Mouse (Mus musculus) midbrain, embryonic 14.5 days (tissue): ENCODE results near the gene Bsx. TPM values are rescaled to one million over a fixed set of nuclear protein-coding genes. Genes with fewer than 3 reads are reported as not detected.

Experiments
- ATAC-seq: fragments of 200-750 bp; cut with Nextera tagmentation; 2 replicates; pipeline ENCODE4 v1.8.0; 2017; ENCODE audit warnings: moderate number of reproducible peaks, moderate library complexity; ENCODE audit not compliant: low FRiP score, low TSS enrichment
- DNase-seq: peaks from one replicate; pipeline ENCODE4 v3.0.0-alpha.2; 2015
- H3K27ac ChIP-seq: fragments of 300-500 bp; sonication (generic); replicated peaks from 2 replicates; pipeline ENCODE4 v1.5.1; 2014; ENCODE audit warnings: mild to moderate bottlenecking, low read depth, low read length, moderate library complexity
- H3K27me3 ChIP-seq: fragments of 300-500 bp; sonication (generic); 2 replicates; pipeline ENCODE4 v1.6.1; 2014; ENCODE audit warnings: low read length, control low read depth, mixed read lengths; ENCODE audit not compliant: control insufficient read depth, insufficient read depth
- H3K36me3 ChIP-seq: fragments of 300-500 bp; sonication (generic); 2 replicates; pipeline ENCODE4 v1.6.1; 2014; ENCODE audit warnings: low read length, control low read depth; ENCODE audit not compliant: control insufficient read depth, insufficient read depth
- H3K4me1 ChIP-seq: fragments of 300-500 bp; sonication (generic); 2 replicates; pipeline ENCODE4 v1.6.1; 2014; ENCODE audit warnings: mild to moderate bottlenecking, antibody characterized with exemption, low read length, control low read depth; ENCODE audit not compliant: control insufficient read depth, insufficient read depth
- H3K4me2 ChIP-seq: fragments of 300-500 bp; sonication (generic); 2 replicates; pipeline ENCODE4 v1.6.1; 2014; ENCODE audit warnings: mild to moderate bottlenecking, low read length, moderate library complexity
- H3K4me3 ChIP-seq: fragments of 300-500 bp; sonication (generic); replicated peaks from 2 replicates; pipeline ENCODE4 v1.5.1; 2014; ENCODE audit warnings: low read depth, low read length
- H3K9ac ChIP-seq: fragments of 300-500 bp; sonication (generic); replicated peaks from 2 replicates; pipeline ENCODE4 v1.6.1; 2014; ENCODE audit warnings: mild to moderate bottlenecking, low read length, moderate library complexity
- H3K9me3 ChIP-seq: fragments of 300-500 bp; sonication (generic); 2 replicates; pipeline ENCODE4 v1.6.1; 2016; ENCODE audit warnings: low read length, control low read depth, mixed read lengths; ENCODE audit not compliant: control insufficient read depth
- WGBS: fragments of 180-500 bp; shearing (Covaris S2); extraction: QIAGEN DNeasy Blood & Tissue Kit; methylation state at CpG from one replicate; pipeline ENCODE4 v1.1.7; 2014; 5-methylcytosine and 5-hydroxymethylcytosine counted together
- polyA plus RNA-seq: library from polyadenylated mRNA; unstranded; fragments of >200 nt; fragmentation: Nextera tagmentation; extraction: Ambion mirVana; gene quantifications from 2 replicates; pipeline ENCODE4 v1.2.1, GENCODE M21; 2014

Gene Bsx
- polyA plus RNA-seq, 1 experiment from 2014 or later, result 0.09 TPM

GRCm38 (mm10) chr9:40908411-40908810, 34.5 kb downstream of the Bsx start:
- Histone ChIP-seq H3K27me3 (peaks cover 9% of the 10 kb centered on the region; the same call in 1 of the 2 replicates), H3K36me3 (no peaks in the 10 kb centered on the region), H3K4me1 (peaks cover 4% of the 10 kb centered on the region; the same call in 1 of the 2 replicates), H3K27ac (no peak overlapping the region), H3K9ac (no peak overlapping the region), H3K4me2 (0 out of 2 replicates have a peak overlapping the region, but pooled peaks have one; percentile 9), H3K9me3 (no peaks in the 10 kb centered on the region), H3K4me3 (no peak overlapping the region)
- 11% methylated on average over 8 of the region's 8 CpGs for WGBS
- no peak for DNase-seq
- ATAC-seq, result no peak

- Histone ChIP-seq H3K27me3 (peaks cover 9% of the 10 kb centered on the region; the same call in 1 of the 2 replicates), H3K9ac (no peak overlapping the region), H3K4me2 (0 out of 2 replicates have a peak overlapping the region, but pooled peaks have one; percentile 9), H3K4me3 (no peak overlapping the region), H3K9me3 (no peaks in the 10 kb centered on the region), H3K27ac (no peak overlapping the region), H3K36me3 (no peaks in the 10 kb centered on the region), H3K4me1 (peaks cover 4% of the 10 kb centered on the region; the same call in 1 of the 2 replicates)
- ATAC-seq (no peak), DNase-seq (peak; percentile 29)
- 5% methylated on average over 7 of the region's 7 CpGs for WGBS
Observed at GRCm38 (mm10) chr9:40908915-40909314, 35.0 kb downstream of the Bsx start.

DNA sequence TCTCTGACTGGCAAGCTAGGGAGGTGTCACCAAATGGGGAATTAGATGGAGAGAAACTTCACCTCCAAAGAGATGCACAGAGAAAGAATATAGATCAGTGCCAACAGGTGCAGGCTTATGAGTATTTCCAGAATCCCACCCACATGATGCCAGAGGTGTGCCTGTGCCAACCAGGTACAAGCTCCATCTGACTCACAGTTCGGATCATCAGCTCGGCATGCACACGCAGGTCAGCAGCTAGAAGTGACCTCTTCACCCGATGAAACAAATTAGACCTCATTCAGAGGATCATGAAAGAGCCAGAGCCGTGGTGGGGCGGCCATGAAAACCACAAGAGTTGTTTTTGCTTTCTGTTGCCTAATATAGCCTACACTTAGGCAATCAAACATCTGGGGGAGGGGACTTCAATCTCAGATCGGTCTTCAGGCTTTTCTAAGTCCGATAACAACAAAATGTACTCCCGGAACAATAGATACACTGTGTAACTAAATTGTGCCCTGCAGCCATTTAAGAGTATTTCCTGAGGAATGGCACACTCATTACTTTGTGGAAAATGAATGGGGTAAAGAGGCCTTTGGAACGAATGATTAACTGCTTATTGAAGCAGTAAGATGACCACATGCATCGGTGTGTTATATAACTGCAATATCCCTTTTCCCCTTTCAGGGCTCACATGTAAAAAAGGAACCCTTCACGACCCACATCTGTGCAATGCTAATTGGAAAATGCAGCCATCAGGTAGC, 44.1 kb downstream of the Bsx start:
- Histone ChIP-seq H3K27ac (no peak overlapping the region), H3K4me2 (no peak overlapping the region), H3K27me3 (no peaks in the 10 kb centered on the region), H3K9me3 (no peaks in the 10 kb centered on the region), H3K4me1 (no peaks in the 10 kb centered on the region), H3K4me3 (no peak overlapping the region), H3K36me3 (no peaks in the 10 kb centered on the region), H3K9ac (no peak overlapping the region)
- no peak for ATAC-seq
- no peak for DNase-seq
- WGBS, result 68% methylated on average over 12 of the region's 12 CpGs

GRCm38 (mm10) chr9:40927351-40927980, 53.5 kb downstream of the Bsx start:
- H3K4me3 ChIP-seq, result no peak overlapping the region
- H3K4me2 ChIP-seq, result no peak overlapping the region
- H3K9me3 ChIP-seq, result no peaks in the 10 kb centered on the region
- H3K27ac ChIP-seq, result no peak overlapping the region
- ATAC-seq, result no peak
- no peaks in the 10 kb centered on the region for H3K36me3 ChIP-seq
- no peaks in the 10 kb centered on the region for H3K4me1 ChIP-seq
- peak; percentile 14 for DNase-seq
- H3K27me3 ChIP-seq, result no peaks in the 10 kb centered on the region
- 79% methylated on average over 17 of the region's 17 CpGs for WGBS
- no peak overlapping the region for H3K9ac ChIP-seq

Other genes starting within 250 kb of the Bsx start
- gene Gm21915, start 203.5 kb upstream of the Bsx start, polyA plus RNA-seq, result not detected in 2 replicates
- gene Clmp, start 188.2 kb upstream of the Bsx start, polyA plus RNA-seq, result 57.4 and 60.2 TPM in 2 replicates
- 2,437 and 3,041 TPM in 2 replicates for gene Hspa8, start 73.1 kb upstream of the Bsx start, polyA plus RNA-seq
- 1.1 and 1.2 TPM in 2 replicates for gene Jhy, start 90.0 kb downstream of the Bsx start, polyA plus RNA-seq
- 0.18 and 0.26 TPM in 2 replicates for gene Crtam, start 130.5 kb downstream of the Bsx start, polyA plus RNA-seq